Mouse (Mus musculus) liver, embryonic 12.5 days (tissue): ENCODE data around the gene Vmn1r159. TPM values are rescaled to one million over a fixed set of nuclear protein-coding genes. Genes with fewer than 3 reads are reported as not detected.
"Not testable (repeated sequence)": the region's sequence is repeated elsewhere in the genome, so short reads cannot be mapped to it uniquely, and the experiment has no call there.

Experiments
- ATAC-seq: fragments of 200-750 bp; cut with Nextera tagmentation; 2 replicates; pipeline ENCODE4 v1.8.0; 2017; ENCODE audit warnings: moderate number of reproducible peaks, mild to moderate bottlenecking, moderate library complexity
- H3K27ac ChIP-seq: fragments of 300-500 bp; sonication (generic); 2 replicates; pipeline ENCODE4 v1.5.1; 2016; ENCODE audit warnings: mild to moderate bottlenecking
- H3K27me3 ChIP-seq: fragments of 300-500 bp; sonication (generic); replicated peaks from 2 replicates; pipeline ENCODE4 v1.6.1; 2016; ENCODE audit warnings: mild to moderate bottlenecking, moderate library complexity
- H3K36me3 ChIP-seq: fragments of 300-500 bp; sonication (generic); 2 replicates; pipeline ENCODE4 v1.6.1; 2016; ENCODE audit warnings: mild to moderate bottlenecking, moderate library complexity
- H3K4me1 ChIP-seq: fragments of 300-500 bp; sonication (generic); 2 replicates; pipeline ENCODE4 v1.6.1; 2016
- H3K4me2 ChIP-seq: fragments of 300-500 bp; sonication (generic); 2 replicates; pipeline ENCODE4 v1.6.1; 2016; ENCODE audit warnings: mild to moderate bottlenecking, moderate library complexity
- H3K4me3 ChIP-seq: fragments of 300-500 bp; sonication (generic); 2 replicates; pipeline ENCODE4 v1.5.1; 2016; ENCODE audit warnings: mild to moderate bottlenecking, moderate library complexity
- H3K9ac ChIP-seq: fragments of 300-500 bp; sonication (generic); 2 replicates; pipeline ENCODE4 v1.6.1; 2016; ENCODE audit warnings: mild to moderate bottlenecking, moderate library complexity
- H3K9me3 ChIP-seq: fragments of 300-500 bp; sonication (generic); replicated peaks from 2 replicates; pipeline ENCODE4 v1.6.1; 2016; ENCODE audit warnings: mild to moderate bottlenecking, moderate library complexity
- WGBS: fragments of 180-500 bp; shearing (Covaris S2); methylation state at CpG from one replicate; pipeline ENCODE4 v1.1.7; 2016; ENCODE audit not compliant: insufficient replicate concordance; 5-methylcytosine and 5-hydroxymethylcytosine counted together
- polyA plus RNA-seq: library from polyadenylated mRNA; unstranded; fragments of >200 nt; fragmentation: Nextera tagmentation; extraction: Ambion mirVana; gene quantifications from 2 replicates; pipeline ENCODE4 v1.2.1, GENCODE M21; 2016

Vmn1r159 gene
- polyA plus RNA-seq = not detected in 2 replicates

- 51% methylated on average over 3 of the region's 3 CpGs for WGBS
- not testable (repeated sequence) for H3K27ac ChIP-seq, H3K4me2 ChIP-seq, H3K36me3 ChIP-seq, H3K9ac ChIP-seq, H3K27me3 ChIP-seq, H3K4me3 ChIP-seq, H3K4me1 ChIP-seq, H3K9me3 ChIP-seq, ATAC-seq
Observed at GRCm38 (mm10) chr7:22843505-22843904, at the start of gene Vmn1r159. Vmn1r159 (minus strand) TSS chr7:22843605.

GRCm38 (mm10) chr7:22870924-22871323, 27.5 kb upstream of the Vmn1r159 start, which contains the start of gene Vmn1r160:
Vmn1r160 (plus strand) TSS chr7:22871224.
- H3K9ac ChIP-seq, H3K9me3 ChIP-seq, ATAC-seq, H3K4me2 ChIP-seq, H3K36me3 ChIP-seq, H3K4me1 ChIP-seq, H3K27me3 ChIP-seq, H3K27ac ChIP-seq, H3K4me3 ChIP-seq: not testable (repeated sequence)
- 43% methylated on average over 1 of the region's 3 CpGs for WGBS

Other genes starting within 250 kb of the Vmn1r159 start
- not detected in 2 replicates for gene Vmn1r155, start 185.6 kb downstream of the Vmn1r159 start, polyA plus RNA-seq
- gene Gm8693, start 151.3 kb downstream of the Vmn1r159 start, polyA plus RNA-seq = not detected in 2 replicates
- not detected in 2 replicates for gene Gm4567, start 123.9 kb downstream of the Vmn1r159 start, polyA plus RNA-seq
- not detected in 2 replicates for gene Vmn1r157, start 81.9 kb downstream of the Vmn1r159 start, polyA plus RNA-seq
- not detected in 2 replicates for gene Vmn1r158, start 52.8 kb downstream of the Vmn1r159 start, polyA plus RNA-seq
- gene Vmn1r160, start 27.6 kb upstream of the Vmn1r159 start, polyA plus RNA-seq = not detected in 2 replicates
- not detected in 2 replicates for gene Gm4214, start 141.1 kb upstream of the Vmn1r159 start, polyA plus RNA-seq
- not detected in 2 replicates for gene Gm4216, start 176.3 kb upstream of the Vmn1r159 start, polyA plus RNA-seq
- gene Vmn1r163, start 211.9 kb upstream of the Vmn1r159 start, polyA plus RNA-seq = not detected in 2 replicates
- gene Gm8720, start 223.9 kb upstream of the Vmn1r159 start, polyA plus RNA-seq = not detected in 2 replicates